Mouse (Mus musculus): ENCODE measurements at regions not wholly inside any gene's neighbourhood (a gene's known extent, or its start where the extent isn't known, plus 50 kb on each side); places are given as distances from the start of the nearest gene placed in this dataset.

- TF ChIP-seq CTCF (IDR thresholded peaks at IDR 0.05; ENCODE audit: extremely low read depth, insufficient read depth, low read length), result no peak
- TF ChIP-seq POLR2A (IDR thresholded peaks at IDR 0.05; ENCODE audit: extremely low read depth, insufficient read depth, low read length), result no peak
Measured at GRCm38 (mm10) chr13:114672411-114672810, 145.6 kb upstream of the Mocs2 start.

Measured in cortical plate, adult 2 months (tissue).